Mouse (Mus musculus): ENCODE results near the gene Hsf2bp. TPM values are rescaled to one million over a fixed set of nuclear protein-coding genes. Genes with fewer than 3 reads are reported as not detected.
"Not testable (repeated sequence)": the region's sequence is repeated elsewhere in the genome, so short reads cannot be mapped to it uniquely, and the experiment has no call there.

The Hsf2bp gene
- total and polyA plus RNA-seq, 3 experiments = 0.92 to 1.6 (median 1.3) TPM

GRCm38 (mm10) chr17:32068810-32069209 is 32.7 kb upstream of the Hsf2bp start:
- TF ChIP-seq CTCF (IDR thresholded peaks at IDR 0.05) = no peak
- no peak for TF ChIP-seq EP300 (IDR thresholded peaks at IDR 0.05; ENCODE audit: insufficient read depth, low read depth, low read length)
- no peak for TF ChIP-seq POLR2A (IDR thresholded peaks at IDR 0.05; ENCODE audit: insufficient read depth, low read depth, low read length)
- intact Hi-C loops (cut with DNase I) = no loop called here
- 83% methylated on average over 2 of the region's 2 CpGs for WGBS
- no peaks in the 10 kb centered on the region for H3K27me3 ChIP-seq (ENCODE audit: control insufficient read depth, insufficient read depth, low read length)
- DNase-seq = no peak
- H3K27ac ChIP-seq = no peak overlapping the region
- no peak overlapping the region for H3K4me3 ChIP-seq
- no peaks in the 10 kb centered on the region for H3K4me1 ChIP-seq (ENCODE audit: control insufficient read depth, insufficient read depth, low read length)
- no peak overlapping the region for H3K9ac ChIP-seq (ENCODE audit: low read depth, low read length)
- H3K36me3 ChIP-seq (ENCODE audit: control insufficient read depth, insufficient read depth, low read length) = no peaks in the 10 kb centered on the region
- no peaks in the 10 kb centered on the region for H3K79me2 ChIP-seq (replicated peaks; ENCODE audit: control insufficient read depth, insufficient read depth, low read length)

GRCm38 (mm10) chr17:32068381-32068780 is 32.2 kb upstream of the Hsf2bp start:
- Histone ChIP-seq H3K36me3 (ENCODE audit: control insufficient read depth, insufficient read depth, low read length) (no peaks in the 10 kb centered on the region), H3K27ac (no peak overlapping the region), H3K4me1 (ENCODE audit: control insufficient read depth, insufficient read depth, low read length) (no peaks in the 10 kb centered on the region), H3K27me3 (ENCODE audit: control insufficient read depth, insufficient read depth, low read length) (no peaks in the 10 kb centered on the region), H3K4me3 (no peak overlapping the region), H3K9ac (ENCODE audit: low read depth, low read length) (no peak overlapping the region), H3K79me2 (replicated peaks; ENCODE audit: control insufficient read depth, insufficient read depth, low read length) (no peaks in the 10 kb centered on the region)
- intact Hi-C loops (cut with DNase I) = no loop called here
- WGBS = 85% methylated on average over 11 of the region's 11 CpGs
- no peak for DNase-seq
- TF ChIP-seq POLR2A (IDR thresholded peaks at IDR 0.05; ENCODE audit: insufficient read depth, low read depth, low read length) (no peak), EP300 (IDR thresholded peaks at IDR 0.05; ENCODE audit: insufficient read depth, low read depth, low read length) (no peak), CTCF (IDR thresholded peaks at IDR 0.05) (no peak)

- H3K4me1 ChIP-seq (ENCODE audit: control insufficient read depth, insufficient read depth, low read length) = no peaks in the 10 kb centered on the region
- 44% methylated on average over 9 of the region's 9 CpGs for WGBS
- no peaks in the 10 kb centered on the region for H3K36me3 ChIP-seq (ENCODE audit: control insufficient read depth, insufficient read depth, low read length)
- intact Hi-C loops (cut with DNase I) = no loop called here
- H3K27ac ChIP-seq = no peak overlapping the region
- H3K27me3 ChIP-seq (ENCODE audit: control insufficient read depth, insufficient read depth, low read length) = no peaks in the 10 kb centered on the region
- no peak for TF ChIP-seq CTCF (IDR thresholded peaks at IDR 0.05)
- no peak for TF ChIP-seq EP300 (IDR thresholded peaks at IDR 0.05; ENCODE audit: insufficient read depth, low read depth, low read length)
- TF ChIP-seq POLR2A (IDR thresholded peaks at IDR 0.05; ENCODE audit: insufficient read depth, low read depth, low read length) = no peak
- no peak overlapping the region for H3K9ac ChIP-seq (ENCODE audit: low read depth, low read length)
- H3K79me2 ChIP-seq (replicated peaks; ENCODE audit: control insufficient read depth, insufficient read depth, low read length) = no peaks in the 10 kb centered on the region
- DNase-seq = no peak
- no peak overlapping the region for H3K4me3 ChIP-seq
Observed at GRCm38 (mm10) chr17:32067541-32067940, 31.4 kb upstream of the Hsf2bp start.

GRCm38 (mm10) chr17:32064762-32065161 is 28.6 kb upstream of the Hsf2bp start:
- H3K27me3 ChIP-seq (ENCODE audit: control insufficient read depth, insufficient read depth, low read length); intact Hi-C loops (cut with DNase I); H3K4me1 ChIP-seq (ENCODE audit: control insufficient read depth, insufficient read depth, low read length); H3K36me3 ChIP-seq (ENCODE audit: control insufficient read depth, insufficient read depth, low read length); H3K27ac ChIP-seq; H3K9ac ChIP-seq (ENCODE audit: low read depth, low read length); H3K79me2 ChIP-seq (replicated peaks; ENCODE audit: control insufficient read depth, insufficient read depth, low read length); H3K4me3 ChIP-seq; DNase-seq: not testable (repeated sequence)
- 48% methylated on average over 8 of the region's 8 CpGs for WGBS

- Histone ChIP-seq H3K27ac (no peak overlapping the region), H3K9ac (ENCODE audit: low read depth, low read length) (no peak overlapping the region), H3K4me1 (ENCODE audit: control insufficient read depth, insufficient read depth, low read length) (no peaks in the 10 kb centered on the region), H3K4me3 (no peak overlapping the region), H3K36me3 (ENCODE audit: control insufficient read depth, insufficient read depth, low read length) (no peaks in the 10 kb centered on the region), H3K79me2 (replicated peaks; ENCODE audit: control insufficient read depth, insufficient read depth, low read length) (no peaks in the 10 kb centered on the region), H3K27me3 (ENCODE audit: control insufficient read depth, insufficient read depth, low read length) (no peaks in the 10 kb centered on the region)
- intact Hi-C loops (cut with DNase I) = no loop called here
- TF ChIP-seq CTCF (IDR thresholded peaks at IDR 0.05) = no peak
- no peak for TF ChIP-seq EP300 (IDR thresholded peaks at IDR 0.05; ENCODE audit: insufficient read depth, low read depth, low read length)
- TF ChIP-seq POLR2A (IDR thresholded peaks at IDR 0.05; ENCODE audit: insufficient read depth, low read depth, low read length) = no peak
- WGBS = 32% methylated on average over 2 of the region's 2 CpGs
- DNase-seq = no peak
Observed at GRCm38 (mm10) chr17:32063654-32064053, 27.5 kb upstream of the Hsf2bp start.

- no peaks in the 10 kb centered on the region for H3K36me3 ChIP-seq (ENCODE audit: control insufficient read depth, insufficient read depth, low read length)
- H3K27ac ChIP-seq = no peak overlapping the region
- intact Hi-C loops (cut with DNase I) = no loop called here
- H3K79me2 ChIP-seq (replicated peaks; ENCODE audit: control insufficient read depth, insufficient read depth, low read length) = no peaks in the 10 kb centered on the region
- TF ChIP-seq CTCF (IDR thresholded peaks at IDR 0.05) (no peak), EP300 (IDR thresholded peaks at IDR 0.05; ENCODE audit: insufficient read depth, low read depth, low read length) (no peak), POLR2A (IDR thresholded peaks at IDR 0.05; ENCODE audit: insufficient read depth, low read depth, low read length) (no peak)
- no peak overlapping the region for H3K4me3 ChIP-seq
- no peaks in the 10 kb centered on the region for H3K4me1 ChIP-seq (ENCODE audit: control insufficient read depth, insufficient read depth, low read length)
- no peak overlapping the region for H3K9ac ChIP-seq (ENCODE audit: low read depth, low read length)
- no peak for DNase-seq
- 97% methylated on average over 14 of the region's 14 CpGs for WGBS
- H3K27me3 ChIP-seq (ENCODE audit: control insufficient read depth, insufficient read depth, low read length) = no peaks in the 10 kb centered on the region
Observed at GRCm38 (mm10) chr17:32061219-32061618, 25.1 kb upstream of the Hsf2bp start.
